Mouse (Mus musculus): ENCODE results near the gene Lamp5.

Gene Lamp5

DNA sequence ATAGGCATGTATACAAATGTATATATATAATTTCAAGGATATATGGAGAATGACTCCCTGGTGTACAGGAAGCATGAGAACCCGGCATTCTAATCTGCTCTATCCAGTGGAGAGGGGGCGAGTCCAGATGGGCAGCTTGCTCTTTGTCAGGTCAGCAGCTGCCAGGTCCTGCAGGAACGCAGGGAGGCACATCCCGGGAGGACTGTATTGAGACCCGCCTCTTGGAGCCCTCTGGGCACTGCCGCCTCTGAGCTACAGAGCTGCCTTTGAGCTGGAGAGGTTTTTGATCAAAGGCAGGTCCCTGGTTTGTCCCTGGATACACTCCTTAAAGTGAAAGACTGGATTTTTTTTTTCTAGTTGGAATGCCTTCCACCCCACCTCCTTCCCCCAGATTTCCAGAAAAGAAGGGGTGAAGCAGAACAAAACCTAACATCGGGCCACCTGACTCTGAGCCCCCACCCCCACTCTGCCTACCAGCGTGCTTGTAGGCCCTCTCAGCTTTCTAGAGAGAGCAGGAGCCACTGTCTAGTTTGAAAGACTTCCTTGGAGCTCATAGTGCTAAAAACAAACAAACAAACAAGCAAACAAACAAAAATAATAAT, at the start of gene Lamp5:
Lamp5 (plus strand) TSS at position 552 of the 602 bp plus-strand sequence.
- DNase-seq (ENCODE audit: low read depth), result no peak

DNA sequence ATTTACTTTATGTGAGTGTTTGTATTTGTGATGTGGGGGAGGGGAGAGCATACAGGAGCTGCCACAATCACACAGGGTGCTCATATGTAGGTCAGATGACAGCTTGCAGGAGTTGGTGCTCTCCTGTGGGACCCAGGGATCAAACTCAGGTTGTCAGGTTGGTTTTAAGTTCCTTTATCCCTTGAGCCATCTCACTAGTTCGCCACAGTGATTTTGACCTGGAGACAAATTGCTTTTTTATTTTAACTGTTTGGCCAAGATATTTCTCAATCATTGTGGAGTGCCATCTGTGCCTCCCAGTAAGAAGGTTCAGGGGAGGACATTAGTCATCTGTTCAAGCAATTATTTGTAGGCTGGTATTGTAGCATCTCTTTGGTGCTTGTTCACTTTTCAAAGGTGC, 48.2 kb upstream of the Lamp5 start:
- no peak for DNase-seq (ENCODE audit: low read depth)

DNA sequence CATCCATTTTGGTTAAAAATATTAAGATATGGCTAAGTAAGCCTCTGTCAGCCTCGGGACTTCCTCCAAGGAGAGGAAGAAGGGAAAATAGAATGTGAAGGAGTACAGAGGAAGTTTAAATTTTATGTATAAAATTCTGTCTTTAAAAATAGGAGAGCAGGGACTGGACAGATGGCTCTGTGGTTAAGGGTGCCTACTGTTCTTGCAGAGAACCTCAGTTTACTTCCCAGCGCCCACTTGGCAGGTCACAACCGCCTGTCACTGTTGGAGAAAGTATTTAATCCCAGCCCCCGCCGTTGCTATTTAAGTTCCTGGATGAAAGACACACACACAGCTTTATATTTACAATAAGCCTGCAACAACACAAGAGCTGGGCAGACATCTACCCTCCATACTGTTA, 45.8 kb upstream of the Lamp5 start:
- DNase-seq (ENCODE audit: low read depth), result no peak

DNA sequence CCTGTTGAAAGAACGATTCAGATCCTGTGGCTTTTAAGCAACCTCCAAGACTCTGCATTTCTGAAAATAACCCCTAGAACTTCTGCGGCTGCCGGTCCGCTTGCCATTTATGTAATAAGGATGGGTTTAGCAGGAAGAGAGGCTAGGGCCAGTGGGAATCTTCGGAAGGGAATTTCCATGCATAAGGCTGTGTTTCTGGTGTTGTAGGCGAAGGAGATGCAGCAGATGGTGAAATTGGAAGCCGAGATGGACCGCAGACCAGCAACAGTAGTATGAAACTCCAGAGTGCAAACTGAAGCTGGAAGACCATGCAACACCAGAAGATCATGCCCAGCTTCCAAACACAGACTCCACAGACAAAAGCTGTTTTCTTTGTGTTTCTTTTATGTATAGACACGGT, 39.3 kb upstream of the Lamp5 start:
- DNase-seq (ENCODE audit: low read depth), result no peak

DNA sequence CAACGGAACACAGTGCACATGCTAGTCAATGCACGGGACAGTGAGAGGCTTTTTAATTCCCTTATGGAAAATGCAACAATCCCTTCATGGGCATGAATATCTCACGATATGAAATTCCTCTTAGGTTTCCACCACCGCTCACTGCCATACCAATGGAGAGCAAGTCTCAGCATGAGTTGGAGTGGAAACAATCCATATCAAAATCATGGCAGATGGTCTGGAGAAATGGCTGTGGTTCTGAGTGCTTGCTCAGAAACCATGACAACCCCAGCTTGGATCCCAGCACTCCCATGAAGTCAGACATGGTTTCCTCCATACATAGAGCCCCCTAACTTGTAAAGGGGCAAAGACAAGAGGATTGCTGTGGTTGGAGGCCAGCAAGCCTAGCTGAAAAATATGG, 3.6 kb upstream of the Lamp5 start:
- no peak for DNase-seq (ENCODE audit: low read depth)

DNA sequence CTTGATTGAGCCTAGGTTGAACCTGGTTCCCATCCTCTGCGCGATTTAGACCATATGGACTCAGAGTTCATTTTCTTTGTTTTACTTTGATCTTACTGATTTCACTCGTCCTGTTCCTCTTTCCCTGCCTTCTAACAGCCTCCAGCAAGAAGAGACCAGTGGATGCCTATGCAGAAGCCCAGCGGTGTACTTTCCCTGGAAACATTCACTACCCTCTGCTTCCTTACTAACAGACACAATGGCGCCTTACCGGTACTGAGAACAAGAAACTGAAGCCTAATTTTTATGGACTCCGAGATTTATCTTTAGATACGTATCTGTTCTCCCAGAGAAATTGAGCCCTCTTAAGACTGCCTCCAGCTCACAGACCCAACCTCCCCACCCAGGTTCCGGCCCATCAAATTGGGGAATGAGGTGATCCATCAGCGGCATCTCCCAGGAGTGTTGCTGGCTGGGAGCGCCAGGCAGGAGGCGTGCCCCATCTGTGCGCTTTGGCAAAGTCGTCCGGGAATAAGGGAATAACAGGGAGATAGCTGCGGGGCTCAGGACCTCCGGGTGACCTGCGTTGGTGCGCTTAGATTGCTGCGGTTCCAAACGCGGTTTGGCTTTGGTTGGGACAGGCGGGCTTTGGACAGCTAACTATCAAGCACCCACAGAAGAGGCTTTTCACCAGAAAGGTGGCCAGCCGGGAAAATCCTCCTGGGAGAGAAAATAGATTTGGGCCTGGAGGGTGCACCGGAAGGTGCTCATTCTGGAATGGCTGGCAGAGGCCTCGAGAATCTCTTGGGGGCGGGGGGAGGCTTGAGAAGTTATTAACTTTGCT, 1.0 kb upstream of the Lamp5 start:
- DNase-seq (ENCODE audit: low read depth), result no peak

DNA sequence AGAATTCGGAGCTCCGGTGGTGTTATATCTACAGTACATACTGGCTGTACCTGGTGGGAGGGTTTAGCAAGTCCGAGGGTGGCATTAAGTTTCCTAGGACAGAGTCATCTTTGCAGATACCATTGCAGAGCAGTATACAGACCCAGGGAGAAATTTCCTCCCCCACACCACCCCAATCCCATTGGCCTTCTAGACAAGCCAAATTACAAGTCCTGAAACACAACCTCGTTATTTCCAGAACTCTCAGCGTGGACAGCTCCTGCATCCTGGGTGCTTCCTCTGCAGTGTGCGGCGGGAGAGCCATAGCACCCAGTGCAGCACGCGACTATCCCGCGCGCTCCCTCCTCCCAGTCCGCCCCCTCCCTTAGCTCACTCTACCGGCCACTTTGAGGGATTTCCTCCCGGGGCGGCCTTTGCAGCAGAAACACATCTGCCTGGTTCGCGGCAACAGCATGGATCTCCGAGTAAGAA, 5.9 kb downstream of the Lamp5 start:
- DNase-seq (ENCODE audit: low read depth), result no peak

DNA sequence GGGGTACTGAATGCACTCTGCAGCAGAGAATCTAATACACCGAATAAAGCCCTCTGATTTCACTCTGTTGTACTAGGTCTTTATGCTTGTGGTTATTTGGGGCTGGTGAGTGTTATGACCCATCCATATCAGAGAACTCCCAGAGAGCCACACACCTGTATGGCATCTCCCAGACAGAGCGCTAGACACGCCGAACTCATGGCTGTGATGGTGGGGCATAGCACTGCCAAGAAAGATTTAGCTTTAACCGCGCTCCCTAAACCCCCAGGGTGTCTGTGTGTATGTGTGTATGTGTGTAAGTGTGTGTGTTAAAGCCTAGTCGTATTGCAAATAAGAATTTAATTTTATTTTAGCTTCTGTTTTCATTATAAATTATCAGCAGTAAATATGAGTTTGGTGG, 6.4 kb downstream of the Lamp5 start:
- DNase-seq (ENCODE audit: low read depth), result no peak

DNA sequence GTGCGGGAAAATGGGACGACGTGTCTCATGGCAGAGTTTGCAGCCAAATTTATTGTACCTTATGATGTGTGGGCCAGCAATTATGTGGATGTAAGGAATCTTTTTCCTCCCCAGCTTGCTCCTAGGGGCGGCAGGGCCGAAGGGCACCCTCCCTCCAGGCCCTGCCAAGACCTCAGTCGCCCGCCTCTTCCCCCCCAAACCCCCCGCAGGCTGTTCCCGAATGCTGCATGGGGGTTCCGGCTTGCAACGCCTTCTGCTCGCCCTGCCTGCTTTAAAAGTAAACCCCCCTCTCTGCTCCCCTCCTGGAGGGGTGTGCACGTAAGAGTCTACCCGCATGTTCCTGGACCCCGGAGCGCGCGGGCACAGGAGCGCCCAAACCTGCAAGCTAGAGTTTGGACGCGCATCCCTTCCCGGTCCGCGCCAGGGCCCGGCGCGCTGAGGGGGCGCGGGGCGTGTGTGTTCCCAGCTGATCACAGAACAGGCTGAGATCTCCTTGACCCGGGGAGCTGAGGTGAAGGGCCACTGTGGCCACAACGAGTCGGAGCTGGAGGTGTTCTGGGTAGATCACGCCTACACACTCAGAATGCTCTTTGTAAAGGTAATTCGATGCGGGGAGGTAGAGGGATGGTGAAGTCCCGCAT, 7.1 kb downstream of the Lamp5 start:
- DNase-seq (ENCODE audit: low read depth), result no peak

DNA sequence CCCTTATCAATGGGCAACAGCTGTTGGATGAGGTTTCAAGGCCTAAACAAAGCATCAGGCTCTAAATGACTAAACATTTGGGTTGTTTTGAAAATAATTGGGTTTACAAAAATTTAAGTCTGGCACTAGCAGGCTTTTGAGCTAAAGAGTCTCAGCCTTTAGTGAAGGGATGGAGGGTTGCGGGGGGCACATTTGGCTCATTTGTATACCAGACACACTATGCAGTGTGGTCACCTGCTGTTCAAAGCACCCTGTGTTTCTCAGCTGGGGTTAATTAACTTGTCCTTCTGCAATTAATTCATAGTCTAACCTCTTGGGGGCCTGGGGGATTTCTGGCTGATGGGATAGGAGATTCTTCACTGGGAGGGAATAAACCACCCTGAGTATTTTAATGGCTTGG, 12.3 kb downstream of the Lamp5 start:
- DNase-seq (ENCODE audit: low read depth), result no peak

DNA sequence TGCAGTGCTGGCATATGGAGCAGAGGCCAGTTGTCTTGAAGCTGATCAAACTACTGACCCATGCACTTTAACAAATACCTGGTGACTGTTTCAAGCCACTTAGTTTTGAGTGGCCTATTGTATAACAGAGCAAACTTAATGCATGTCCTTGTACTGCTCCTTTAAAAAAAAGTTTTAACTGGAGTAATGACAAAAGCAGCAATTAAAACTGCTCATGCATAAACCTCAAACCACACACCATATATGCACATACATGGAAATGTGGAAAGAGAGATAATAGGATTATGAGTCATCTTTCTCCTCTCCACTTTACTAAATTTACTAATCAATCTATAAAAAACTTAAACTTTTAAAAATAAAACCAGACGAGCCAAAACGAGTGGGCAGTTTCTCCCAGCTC, 43.9 kb downstream of the Lamp5 start:
- no peak for DNase-seq (ENCODE audit: low read depth)

DNA sequence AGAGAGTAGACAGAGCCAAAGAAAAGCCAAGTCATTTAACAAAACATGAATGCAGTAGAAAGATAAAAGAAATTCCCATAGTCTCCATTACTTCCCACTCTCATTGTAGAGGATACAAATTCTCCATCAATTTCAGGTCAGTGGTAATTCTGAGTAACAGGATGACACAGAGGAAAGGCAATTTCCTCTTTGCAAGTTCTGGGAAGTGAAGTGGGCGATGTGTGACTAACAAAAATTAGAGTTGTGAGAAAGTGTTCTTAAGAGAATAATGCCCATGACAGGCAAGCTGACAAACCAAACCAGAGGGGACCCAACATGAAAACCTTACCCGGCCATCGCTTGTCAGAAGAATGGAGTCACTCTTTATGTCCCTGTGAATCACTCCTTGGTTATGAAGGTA, 45.1 kb downstream of the Lamp5 start:
- no peak for DNase-seq (ENCODE audit: low read depth)

DNA sequence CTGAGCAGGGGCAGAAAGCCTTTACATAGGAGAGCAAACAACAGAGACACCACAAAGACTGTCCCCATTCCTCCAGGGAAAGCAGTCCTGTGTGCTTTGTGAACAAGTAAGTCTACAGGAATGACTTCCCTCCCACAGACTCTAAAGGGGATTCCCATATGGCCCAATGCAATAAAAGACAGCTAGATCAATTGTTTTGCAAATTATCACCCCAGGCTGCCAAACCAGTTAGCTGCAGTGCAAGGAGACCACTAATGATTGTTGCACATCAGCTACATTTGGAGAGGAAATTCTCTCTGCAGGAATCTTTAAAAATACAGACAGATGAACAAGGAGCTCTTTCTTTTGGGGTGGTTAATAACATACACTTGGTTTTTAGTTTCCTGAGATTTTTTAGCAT, 55.6 kb downstream of the Lamp5 start:
- DNase-seq (ENCODE audit: low read depth), result no peak

DNA sequence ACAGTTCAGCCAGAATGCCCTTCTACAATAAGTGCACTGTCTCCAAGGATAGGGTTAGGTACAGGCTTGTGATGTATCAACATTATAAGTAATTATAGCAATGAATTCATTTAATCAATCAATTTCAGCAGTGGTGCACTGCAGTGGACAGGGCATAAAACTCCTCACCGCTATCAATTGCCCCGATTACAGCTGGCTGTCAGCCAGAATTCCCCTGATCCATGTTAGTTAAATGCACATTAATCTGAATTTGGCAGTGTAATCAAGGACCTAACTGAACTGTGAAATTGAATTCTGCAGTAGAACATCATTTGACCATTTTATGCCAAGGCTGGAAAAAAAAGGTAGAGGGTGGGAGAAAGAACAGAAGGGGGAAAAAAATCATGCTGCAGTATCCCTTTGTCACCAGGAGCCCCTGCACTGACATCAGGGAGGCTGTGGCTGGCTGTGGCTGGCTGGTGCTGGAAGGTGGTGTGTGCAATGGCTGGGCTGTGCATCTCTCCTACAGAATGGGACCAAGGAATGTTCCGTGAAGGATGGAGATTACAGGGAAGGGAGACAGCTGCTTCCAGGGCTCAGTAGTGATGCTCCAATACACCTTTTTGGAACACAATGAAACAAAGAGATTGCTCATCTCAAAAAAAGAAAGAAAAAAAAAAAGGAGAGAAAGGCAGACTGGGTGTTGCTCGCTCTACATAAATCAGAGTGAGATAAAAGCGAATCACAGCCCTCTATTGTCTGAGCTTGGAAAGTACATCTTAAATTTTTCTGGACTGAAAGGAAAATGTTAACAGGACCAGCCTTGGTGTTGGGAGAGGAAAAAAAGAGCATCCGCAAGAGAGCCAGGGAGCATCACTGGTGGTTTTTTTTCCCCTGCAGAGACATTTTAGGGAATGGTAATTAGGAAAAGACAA, 56.3 kb downstream of the Lamp5 start:
- DNase-seq (ENCODE audit: low read depth), result no peak

DNA sequence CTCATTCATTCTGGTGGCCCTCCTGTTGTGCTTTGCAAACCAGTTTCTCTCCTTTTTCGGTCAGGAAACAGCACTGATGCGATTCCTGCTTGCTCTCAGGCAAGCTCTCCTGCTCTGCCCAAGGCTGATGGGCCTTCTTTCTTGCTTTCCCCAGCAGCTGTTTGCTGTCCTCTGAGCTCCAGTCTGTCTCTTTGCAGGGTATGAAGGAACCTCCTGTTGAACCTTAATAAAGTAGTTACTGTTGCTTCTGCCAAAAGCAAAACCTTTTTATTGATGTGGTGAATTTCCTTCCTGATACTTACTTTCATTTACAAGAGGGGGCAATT, 57.0 kb downstream of the Lamp5 start:
- DNase-seq (ENCODE audit: low read depth), result no peak

DNA sequence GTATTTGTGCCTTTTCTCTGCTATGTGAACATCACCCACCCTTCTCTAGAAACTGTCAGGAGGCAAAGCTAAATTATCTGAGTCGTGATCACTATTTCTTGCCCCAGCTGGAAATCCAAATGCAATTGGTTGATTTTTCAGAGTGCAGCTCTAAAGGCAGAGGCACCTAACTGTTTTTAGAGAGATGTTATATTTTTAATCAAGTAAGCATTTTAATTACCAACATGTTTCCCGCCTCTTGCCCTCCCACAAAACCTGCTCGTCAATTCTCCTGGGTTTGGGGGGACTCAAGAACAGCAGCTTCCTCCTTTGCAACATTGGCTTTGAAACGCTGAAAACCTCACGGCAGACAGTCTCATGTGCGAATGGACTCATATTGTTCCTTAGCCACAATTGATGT, 61.3 kb downstream of the Lamp5 start:
- DNase-seq (ENCODE audit: low read depth), result no peak

DNA sequence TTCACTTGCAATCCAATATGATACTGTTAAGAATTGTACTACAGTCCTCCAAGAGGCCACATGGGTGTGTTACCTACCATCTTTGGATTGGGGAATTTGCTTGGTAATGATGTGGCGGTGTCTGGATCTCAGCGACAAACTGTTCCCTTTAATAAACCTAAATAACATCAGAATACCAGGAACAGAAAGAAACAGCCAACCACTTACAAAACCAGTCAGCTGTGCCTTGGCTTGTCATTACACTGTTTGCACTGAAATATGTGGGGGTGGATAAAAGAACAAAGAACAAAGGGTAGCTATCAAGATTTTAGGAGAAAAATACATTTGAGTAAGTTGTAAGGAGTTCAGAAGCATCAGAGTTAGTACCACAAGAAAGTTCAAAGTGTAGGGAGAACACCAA, 66.0 kb downstream of the Lamp5 start:
- DNase-seq (ENCODE audit: low read depth), result no peak

All from fibroblast of lung, adult 2 months (primary cell).